Mouse (Mus musculus): ENCODE results near the gene Fhit. TPM values are rescaled to one million over a fixed set of nuclear protein-coding genes. Genes with fewer than 3 reads are reported as not detected.

Fhit gene
- polyA plus RNA-seq, 1 experiment from 2014 or later, result 1.9 TPM

DNA sequence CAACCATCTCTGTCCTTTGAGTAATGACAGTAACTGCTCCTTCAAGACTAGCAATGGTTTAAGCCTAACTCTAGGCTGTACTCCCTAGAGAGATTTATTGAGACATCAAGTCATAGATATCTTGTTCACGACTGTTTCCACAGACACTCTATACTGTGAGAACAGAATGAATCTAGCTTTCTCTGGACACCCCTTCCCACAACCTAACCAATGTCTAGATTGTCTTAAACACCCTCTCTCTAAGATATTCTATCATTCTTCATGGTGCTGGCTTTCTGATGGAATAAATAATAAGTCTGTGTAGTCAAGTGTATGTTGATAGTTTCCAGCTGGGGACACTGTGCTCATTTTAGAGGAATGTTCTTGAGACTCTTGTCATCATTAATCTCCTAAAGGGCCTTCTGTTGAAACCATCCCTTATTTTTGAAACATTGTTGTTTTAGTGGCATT is 1148.0 kb downstream of the Fhit start:
- H3K27me3 ChIP-seq (ENCODE audit: control insufficient read depth, insufficient read depth, low read depth, low read length), result no peaks in the 10 kb centered on the region
- no peaks in the 10 kb centered on the region for H3K9me3 ChIP-seq (replicated peaks; ENCODE audit: control insufficient read depth, low read length)
- no peak overlapping the region for H3K4me2 ChIP-seq (ENCODE audit: low read depth, low read length)
- H3K4me3 ChIP-seq (ENCODE audit: low read depth, low read length), result no peak overlapping the region
- no peak overlapping the region for H3K9ac ChIP-seq (ENCODE audit: low read depth, low read length)
- H3K27ac ChIP-seq (ENCODE audit: low read length), result no peak overlapping the region
- WGBS (ENCODE audit: insufficient replicate concordance), result 47% methylated on average over 1 of the region's 1 CpGs
- ATAC-seq (ENCODE audit: low read depth), result no peak
- H3K36me3 ChIP-seq (ENCODE audit: control insufficient read depth, insufficient read depth), result no peaks in the 10 kb centered on the region
- H3K4me1 ChIP-seq (ENCODE audit: control insufficient read depth, low read depth, low read length), result no peaks in the 10 kb centered on the region

DNA sequence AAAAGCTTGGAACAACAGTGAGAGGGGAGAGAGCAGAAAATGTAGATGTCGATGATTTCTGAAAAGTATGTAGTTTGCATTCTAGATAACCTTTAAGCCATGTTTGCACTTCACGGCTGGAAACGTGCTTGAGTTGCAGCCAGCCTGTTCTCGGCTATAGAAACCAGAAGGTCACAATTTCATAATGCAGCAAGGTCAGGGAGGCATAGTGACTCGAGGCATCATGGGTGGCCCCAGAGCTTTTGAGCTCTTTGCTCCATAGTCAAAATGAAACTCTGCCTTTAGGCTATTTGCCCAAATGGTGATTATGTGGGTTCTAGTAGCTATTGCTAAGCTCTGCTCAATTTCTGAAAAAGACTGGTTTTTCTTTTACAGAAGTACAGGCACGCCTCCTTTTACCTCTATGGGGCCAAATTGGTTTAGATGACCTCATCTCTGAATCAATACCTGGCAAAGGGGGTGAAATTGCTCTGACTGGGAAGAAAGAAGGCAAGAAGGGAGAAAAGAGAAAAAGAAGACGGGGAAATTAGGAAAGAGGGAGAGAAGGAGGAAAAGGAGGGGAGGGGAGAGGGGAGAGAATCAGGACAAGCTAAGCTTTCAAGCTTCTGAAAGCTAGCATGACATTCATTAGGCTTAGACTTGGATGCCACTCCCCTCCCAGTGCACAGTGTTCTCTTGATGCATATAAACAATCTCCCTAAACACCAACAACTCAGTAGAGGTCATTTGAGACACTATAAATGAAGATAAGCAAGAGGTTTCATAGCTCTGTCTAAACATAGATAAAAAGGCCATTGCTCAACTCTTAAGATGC is 1148.6 kb downstream of the Fhit start:
- H3K36me3 ChIP-seq (ENCODE audit: control insufficient read depth, insufficient read depth), result no peaks in the 10 kb centered on the region
- ATAC-seq (ENCODE audit: low read depth), result peak; percentile 71
- no peak overlapping the region for H3K27ac ChIP-seq (ENCODE audit: low read length)
- no peaks in the 10 kb centered on the region for H3K4me1 ChIP-seq (ENCODE audit: control insufficient read depth, low read depth, low read length)
- no peaks in the 10 kb centered on the region for H3K9me3 ChIP-seq (replicated peaks; ENCODE audit: control insufficient read depth, low read length)
- H3K27me3 ChIP-seq (ENCODE audit: control insufficient read depth, insufficient read depth, low read depth, low read length), result no peaks in the 10 kb centered on the region
- H3K9ac ChIP-seq (ENCODE audit: low read depth, low read length), result no peak overlapping the region
- H3K4me3 ChIP-seq (ENCODE audit: low read depth, low read length), result no peak overlapping the region
- no peak overlapping the region for H3K4me2 ChIP-seq (ENCODE audit: low read depth, low read length)
- 49% methylated on average over 7 of the region's 7 CpGs for WGBS (ENCODE audit: insufficient replicate concordance)

- H3K36me3 ChIP-seq (ENCODE audit: control insufficient read depth, insufficient read depth), result no peaks in the 10 kb centered on the region
- no peak for ATAC-seq (ENCODE audit: low read depth)
- H3K9ac ChIP-seq (ENCODE audit: low read depth, low read length), result no peak overlapping the region
- no peaks in the 10 kb centered on the region for H3K9me3 ChIP-seq (replicated peaks; ENCODE audit: control insufficient read depth, low read length)
- no peaks in the 10 kb centered on the region for H3K4me1 ChIP-seq (ENCODE audit: control insufficient read depth, low read depth, low read length)
- WGBS (ENCODE audit: insufficient replicate concordance), result 62% methylated on average over 5 of the region's 5 CpGs
- H3K27ac ChIP-seq (ENCODE audit: low read length), result no peak overlapping the region
- no peak overlapping the region for H3K4me3 ChIP-seq (ENCODE audit: low read depth, low read length)
- H3K27me3 ChIP-seq (ENCODE audit: control insufficient read depth, insufficient read depth, low read depth, low read length), result no peaks in the 10 kb centered on the region
- no peak overlapping the region for H3K4me2 ChIP-seq (ENCODE audit: low read depth, low read length)
Observed at GRCm38 (mm10) chr14:10006278-10006677, 1155.6 kb downstream of the Fhit start.

DNA sequence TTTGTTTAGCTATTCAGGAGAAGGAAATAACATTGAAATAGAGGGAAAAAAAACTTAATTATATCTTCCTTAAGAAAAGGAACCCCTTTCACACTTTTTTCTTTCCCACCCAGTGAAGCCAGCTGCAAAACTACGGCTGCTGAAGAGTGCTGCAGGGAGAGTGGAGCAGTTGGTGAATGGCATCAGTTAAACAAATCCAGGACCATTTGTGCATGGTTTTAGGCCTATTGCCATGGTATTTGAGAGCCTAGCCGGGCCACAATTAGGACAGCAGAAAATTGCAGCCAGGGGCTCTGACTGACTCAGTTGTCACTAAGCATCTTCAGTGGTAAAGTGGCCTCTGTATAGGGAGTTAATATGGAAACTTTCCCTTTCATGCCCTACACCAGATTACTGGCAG is 1158.0 kb downstream of the Fhit start:
- H3K4me1 ChIP-seq (ENCODE audit: control insufficient read depth, low read depth, low read length), result no peaks in the 10 kb centered on the region
- no peak overlapping the region for H3K27ac ChIP-seq (ENCODE audit: low read length)
- no peaks in the 10 kb centered on the region for H3K27me3 ChIP-seq (ENCODE audit: control insufficient read depth, insufficient read depth, low read depth, low read length)
- H3K9me3 ChIP-seq (replicated peaks; ENCODE audit: control insufficient read depth, low read length), result no peaks in the 10 kb centered on the region
- no peak overlapping the region for H3K4me3 ChIP-seq (ENCODE audit: low read depth, low read length)
- H3K4me2 ChIP-seq (ENCODE audit: low read depth, low read length), result no peak overlapping the region
- no peak for ATAC-seq (ENCODE audit: low read depth)
- H3K9ac ChIP-seq (ENCODE audit: low read depth, low read length), result no peak overlapping the region
- H3K36me3 ChIP-seq (ENCODE audit: control insufficient read depth, insufficient read depth), result no peaks in the 10 kb centered on the region
- 58% methylated on average over 2 of the region's 2 CpGs for WGBS (ENCODE audit: insufficient replicate concordance)

- Histone ChIP-seq H3K9me3 (replicated peaks; ENCODE audit: control insufficient read depth, low read length) (no peaks in the 10 kb centered on the region), H3K9ac (ENCODE audit: low read depth, low read length) (no peak overlapping the region), H3K27ac (ENCODE audit: low read length) (no peak overlapping the region), H3K27me3 (ENCODE audit: control insufficient read depth, insufficient read depth, low read depth, low read length) (no peaks in the 10 kb centered on the region), H3K36me3 (ENCODE audit: control insufficient read depth, insufficient read depth) (no peaks in the 10 kb centered on the region), H3K4me1 (ENCODE audit: control insufficient read depth, low read depth, low read length) (no peaks in the 10 kb centered on the region), H3K4me2 (ENCODE audit: low read depth, low read length) (no peak overlapping the region), H3K4me3 (ENCODE audit: low read depth, low read length) (no peak overlapping the region)
- WGBS (ENCODE audit: insufficient replicate concordance), result 65% methylated on average over 1 of the region's 1 CpGs
- no peak for ATAC-seq (ENCODE audit: low read depth)
Observed at GRCm38 (mm10) chr14:9990677-9991076, 1171.2 kb downstream of the Fhit start.

GRCm38 (mm10) chr14:9976934-9977510 is 1184.8 kb downstream of the Fhit start:
- Histone ChIP-seq H3K4me3 (ENCODE audit: low read depth, low read length) (no peak overlapping the region), H3K36me3 (ENCODE audit: control insufficient read depth, insufficient read depth) (no peaks in the 10 kb centered on the region), H3K27ac (ENCODE audit: low read length) (no peak overlapping the region), H3K4me1 (ENCODE audit: control insufficient read depth, low read depth, low read length) (no peaks in the 10 kb centered on the region), H3K9me3 (replicated peaks; ENCODE audit: control insufficient read depth, low read length) (no peaks in the 10 kb centered on the region), H3K9ac (ENCODE audit: low read depth, low read length) (no peak overlapping the region), H3K27me3 (ENCODE audit: control insufficient read depth, insufficient read depth, low read depth, low read length) (no peaks in the 10 kb centered on the region), H3K4me2 (ENCODE audit: low read depth, low read length) (no peak overlapping the region)
- ATAC-seq (ENCODE audit: low read depth), result no peak
- WGBS (ENCODE audit: insufficient replicate concordance), result 63% methylated on average over 3 of the region's 3 CpGs

DNA sequence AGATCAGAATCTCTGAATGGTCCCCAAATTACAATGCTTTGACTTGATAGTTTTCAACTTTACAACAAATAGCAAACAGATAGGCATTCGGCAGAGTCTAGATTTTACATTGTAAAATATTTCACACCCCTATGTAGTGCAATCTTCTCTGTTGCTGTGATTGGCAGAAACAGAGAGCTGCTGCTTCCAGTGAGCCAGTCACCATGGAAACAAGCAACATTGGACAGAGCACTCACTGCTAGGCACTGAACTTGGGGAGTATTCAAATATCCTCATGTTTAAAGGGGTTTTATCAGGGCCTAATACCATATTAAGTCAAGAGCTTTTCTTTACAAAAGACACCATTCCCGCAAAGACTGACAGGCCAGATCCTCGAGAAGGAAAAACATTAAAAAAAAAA is 1187.4 kb downstream of the Fhit start:
- WGBS (ENCODE audit: insufficient replicate concordance), result 48% methylated on average over 3 of the region's 3 CpGs

GRCm38 (mm10) chr14:9963853-9964252 is 1198.0 kb downstream of the Fhit start:
- H3K4me3 ChIP-seq (ENCODE audit: low read depth, low read length), result no peak overlapping the region
- no peak overlapping the region for H3K27ac ChIP-seq (ENCODE audit: low read length)
- no peaks in the 10 kb centered on the region for H3K9me3 ChIP-seq (replicated peaks; ENCODE audit: control insufficient read depth, low read length)
- no peak overlapping the region for H3K9ac ChIP-seq (ENCODE audit: low read depth, low read length)
- no peaks in the 10 kb centered on the region for H3K36me3 ChIP-seq (ENCODE audit: control insufficient read depth, insufficient read depth)
- no peaks in the 10 kb centered on the region for H3K27me3 ChIP-seq (ENCODE audit: control insufficient read depth, insufficient read depth, low read depth, low read length)
- H3K4me1 ChIP-seq (ENCODE audit: control insufficient read depth, low read depth, low read length), result no peaks in the 10 kb centered on the region
- WGBS (ENCODE audit: insufficient replicate concordance), result 66% methylated on average over 3 of the region's 3 CpGs
- ATAC-seq (ENCODE audit: low read depth), result no peak
- H3K4me2 ChIP-seq (ENCODE audit: low read depth, low read length), result no peak overlapping the region

More for the DNA sequence above, 1187.4 kb downstream of the Fhit start:
- Histone ChIP-seq H3K4me2 (ENCODE audit: low read depth, low read length) (no peak overlapping the region), H3K27ac (ENCODE audit: low read length) (no peak overlapping the region), H3K4me1 (ENCODE audit: control insufficient read depth, low read depth, low read length) (no peaks in the 10 kb centered on the region), H3K9me3 (replicated peaks; ENCODE audit: control insufficient read depth, low read length) (no peaks in the 10 kb centered on the region), H3K27me3 (ENCODE audit: control insufficient read depth, insufficient read depth, low read depth, low read length) (no peaks in the 10 kb centered on the region), H3K36me3 (ENCODE audit: control insufficient read depth, insufficient read depth) (no peaks in the 10 kb centered on the region), H3K4me3 (ENCODE audit: low read depth, low read length) (no peak overlapping the region), H3K9ac (ENCODE audit: low read depth, low read length) (no peak overlapping the region)
- no peak for ATAC-seq (ENCODE audit: low read depth)

- ATAC-seq (ENCODE audit: low read depth), result no peak
Observed at GRCm38 (mm10) chr14:9960396-9960795, 1201.4 kb downstream of the Fhit start.

More at GRCm38 (mm10) chr14:9960396-9960795, 1201.4 kb downstream of the Fhit start:
- Histone ChIP-seq H3K27me3 (ENCODE audit: control insufficient read depth, insufficient read depth, low read depth, low read length) (no peaks in the 10 kb centered on the region), H3K36me3 (ENCODE audit: control insufficient read depth, insufficient read depth) (no peaks in the 10 kb centered on the region), H3K4me3 (ENCODE audit: low read depth, low read length) (no peak overlapping the region), H3K4me1 (ENCODE audit: control insufficient read depth, low read depth, low read length) (no peaks in the 10 kb centered on the region), H3K4me2 (ENCODE audit: low read depth, low read length) (no peak overlapping the region), H3K9ac (ENCODE audit: low read depth, low read length) (no peak overlapping the region), H3K9me3 (replicated peaks; ENCODE audit: control insufficient read depth, low read length) (no peaks in the 10 kb centered on the region), H3K27ac (ENCODE audit: low read length) (no peak overlapping the region)
- 57% methylated on average over 2 of the region's 2 CpGs for WGBS (ENCODE audit: insufficient replicate concordance)
